Mouse (Mus musculus): Measurements from ENCODE around the gene Tbc1d8. TPM values are rescaled to one million over a fixed set of nuclear protein-coding genes. Genes with fewer than 3 reads are reported as not detected.

Tbc1d8 gene
- polyA plus RNA-seq, 1 experiment from 2014 or later, result 7.3 TPM

DNA sequence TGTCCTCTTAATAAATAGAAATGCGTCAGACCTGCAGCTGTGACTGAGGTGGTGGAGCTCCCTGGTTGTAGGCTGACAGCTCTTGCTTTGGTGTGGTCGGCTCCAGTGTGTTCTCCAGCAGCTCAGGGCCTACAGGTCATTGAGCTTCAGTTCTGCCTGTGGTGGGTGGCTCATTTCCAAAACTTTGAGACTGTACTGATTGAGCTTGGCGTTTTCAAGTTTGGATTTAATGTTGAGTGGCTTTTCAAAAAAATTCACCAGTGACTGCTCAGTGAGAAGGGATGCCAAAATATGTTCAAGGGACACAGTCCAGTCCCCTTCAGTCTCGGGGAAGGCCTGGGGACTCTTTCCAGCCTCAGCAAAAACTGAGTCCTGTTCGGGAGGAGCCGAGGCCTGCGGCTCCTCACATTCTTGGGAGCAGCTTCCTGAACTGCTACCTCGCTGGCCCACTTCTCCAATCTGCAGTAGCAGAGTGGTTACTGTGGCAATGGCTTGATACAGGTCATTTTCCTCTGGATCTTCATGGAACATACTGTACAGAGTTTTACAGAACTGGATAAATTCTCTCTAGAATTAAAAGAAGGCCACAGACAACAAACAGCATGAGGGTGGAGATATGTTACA is 106.2 kb downstream of the Tbc1d8 start:
- H3K4me1 ChIP-seq (replicated peaks; ENCODE audit: insufficient read depth, low read length), result 0 out of 2 replicates have a peak, but pooled peaks cover 6% of the 10 kb centered on the region
- WGBS, result 76% methylated on average over 8 of the region's 8 CpGs
- DNase-seq (ENCODE audit: low spot score) (no peak), ATAC-seq (replicated peaks; ENCODE audit: low FRiP score, low read depth) (no peak)
- no peaks in the 10 kb centered on the region for H3K27me3 ChIP-seq (ENCODE audit: insufficient read depth, low read length)
- no peaks in the 10 kb centered on the region for H3K9me3 ChIP-seq (replicated peaks; ENCODE audit: low read length)
- H3K4me3 ChIP-seq (replicated peaks; ENCODE audit: low read depth, low read length), result no peak overlapping the region
- TF ChIP-seq CTCF (IDR thresholded peaks at IDR 0.05; ENCODE audit: low read depth), result no peak
- no peak overlapping the region for H3K4me2 ChIP-seq (ENCODE audit: low read length)
- H3K9ac ChIP-seq (ENCODE audit: low read depth, low read length), result no peak overlapping the region
- H3K36me3 ChIP-seq (ENCODE audit: insufficient read depth, low read length), result peaks cover 43% of the 10 kb centered on the region
- H3K27ac ChIP-seq, result no peak overlapping the region

- TF ChIP-seq CTCF (IDR thresholded peaks at IDR 0.05; ENCODE audit: low read depth), result no peak
- Histone ChIP-seq H3K4me3 (replicated peaks; ENCODE audit: low read depth, low read length) (no peak overlapping the region), H3K27ac (no peak overlapping the region), H3K9me3 (replicated peaks; ENCODE audit: low read length) (no peaks in the 10 kb centered on the region), H3K4me2 (ENCODE audit: low read length) (no peak overlapping the region), H3K27me3 (ENCODE audit: insufficient read depth, low read length) (no peaks in the 10 kb centered on the region), H3K36me3 (ENCODE audit: insufficient read depth, low read length) (peaks cover 43% of the 10 kb centered on the region), H3K9ac (ENCODE audit: low read depth, low read length) (no peak overlapping the region), H3K4me1 (replicated peaks; ENCODE audit: insufficient read depth, low read length) (0 out of 2 replicates have a peak, but pooled peaks cover 6% of the 10 kb centered on the region)
- ATAC-seq (replicated peaks; ENCODE audit: low FRiP score, low read depth), result no peak
- WGBS, result 88% methylated on average over 6 of the region's 6 CpGs
- no peak for DNase-seq (ENCODE audit: low spot score)
Observed at GRCm38 (mm10) chr1:39370431-39370830, 108.1 kb downstream of the Tbc1d8 start.

DNA sequence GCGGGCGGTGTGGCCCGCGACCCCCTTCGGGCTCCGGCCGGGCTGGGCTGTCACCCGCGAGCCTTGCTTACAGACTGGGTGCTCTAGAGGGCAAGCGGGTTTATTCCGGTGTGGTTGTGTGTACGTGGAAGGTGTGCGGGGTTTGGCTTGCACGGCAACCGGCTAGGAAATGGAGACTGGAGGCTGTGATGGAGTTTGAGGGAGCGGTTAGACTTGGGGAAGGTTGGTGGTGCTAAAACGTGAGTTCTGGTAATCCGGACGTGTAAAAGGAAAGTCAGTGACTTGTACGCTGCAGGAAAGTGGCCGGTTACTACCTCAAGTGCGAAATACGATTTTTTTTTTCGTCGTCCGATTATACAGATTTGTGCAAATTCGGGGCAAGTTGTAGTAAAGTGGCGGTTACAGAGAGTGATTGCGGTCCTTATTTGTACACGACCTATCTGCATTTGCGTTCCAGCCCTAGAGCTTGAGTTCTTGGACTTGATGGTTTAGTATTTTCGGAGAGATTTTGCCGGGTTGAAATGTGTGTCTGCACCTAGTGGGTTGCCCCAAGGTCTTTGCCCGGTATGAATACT is 110.2 kb downstream of the Tbc1d8 start:
- DNase-seq (ENCODE audit: low spot score), result peak; percentile 54
- Histone ChIP-seq H3K9ac (ENCODE audit: low read depth, low read length) (peak overlapping the region; percentile 95), H3K9me3 (replicated peaks; ENCODE audit: low read length) (no peaks in the 10 kb centered on the region), H3K4me1 (replicated peaks; ENCODE audit: insufficient read depth, low read length) (0 out of 2 replicates have a peak, but pooled peaks cover 6% of the 10 kb centered on the region), H3K27ac (peak overlapping the region; percentile 90), H3K36me3 (ENCODE audit: insufficient read depth, low read length) (peaks cover 34% of the 10 kb centered on the region), H3K4me3 (replicated peaks; ENCODE audit: low read depth, low read length) (peak overlapping the region; percentile 89), H3K27me3 (ENCODE audit: insufficient read depth, low read length) (no peaks in the 10 kb centered on the region), H3K4me2 (ENCODE audit: low read length) (peak overlapping the region; percentile 86)
- under 1% methylated on average over 34 of the region's 34 CpGs for WGBS
- peak; percentile 41 for ATAC-seq (replicated peaks; ENCODE audit: low FRiP score, low read depth)
- no peak for TF ChIP-seq CTCF (IDR thresholded peaks at IDR 0.05; ENCODE audit: low read depth)

DNA sequence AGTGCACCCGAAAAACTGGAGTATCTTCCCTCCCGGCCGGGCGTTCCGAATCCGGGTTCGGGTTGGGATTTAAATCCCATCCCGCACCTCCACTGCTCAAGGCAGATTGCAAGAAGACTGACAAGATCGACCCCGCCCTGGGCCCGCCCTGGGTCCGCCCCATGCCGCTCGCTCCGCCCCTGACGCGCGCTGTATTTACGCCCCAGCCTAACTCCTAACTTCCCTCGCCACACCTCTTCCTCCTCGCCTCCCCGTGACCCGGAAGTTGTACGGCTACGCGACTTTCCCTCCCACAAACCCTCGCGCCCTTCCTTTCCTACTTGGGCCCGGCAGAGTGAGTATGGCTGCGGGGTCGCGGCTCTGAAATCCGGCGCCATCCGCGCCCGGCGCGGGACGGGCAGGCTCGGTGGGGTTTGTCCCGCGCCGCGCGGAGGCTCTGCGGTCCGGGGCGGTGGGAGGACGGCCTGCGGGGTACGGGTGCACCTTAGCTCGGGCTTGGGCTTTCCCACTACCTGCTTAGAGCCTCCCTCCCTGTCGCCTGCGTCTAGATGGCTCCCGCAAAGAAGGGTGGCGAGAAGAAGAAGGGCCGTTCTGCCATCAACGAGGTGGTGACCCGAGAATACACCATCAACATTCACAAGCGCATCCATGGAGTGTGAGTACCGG is 110.8 kb downstream of the Tbc1d8 start, which contains the start of gene Rpl31:
Gene Rpl31, plus strand, starts transcription at position 242 of the 666 bp plus-strand sequence.
- H3K27me3 ChIP-seq (ENCODE audit: insufficient read depth, low read length), result no peaks in the 10 kb centered on the region
- H3K27ac ChIP-seq, result peak within 1 kb of the TSS; percentile 90
- peak within 1 kb of the TSS; percentile 86 for H3K4me2 ChIP-seq (ENCODE audit: low read length)
- H3K36me3 ChIP-seq (ENCODE audit: insufficient read depth, low read length), result peaks cover 29% of the 10 kb centered on the region
- H3K4me3 ChIP-seq (replicated peaks; ENCODE audit: low read depth, low read length), result peak within 1 kb of the TSS; percentile 89
- 0 out of 2 replicates have a peak, but pooled peaks cover 6% of the 10 kb centered on the region for H3K4me1 ChIP-seq (replicated peaks; ENCODE audit: insufficient read depth, low read length)
- no peak for TF ChIP-seq CTCF (IDR thresholded peaks at IDR 0.05; ENCODE audit: low read depth)
- peak within 1 kb of the TSS; percentile 95 for H3K9ac ChIP-seq (ENCODE audit: low read depth, low read length)
- WGBS, result under 1% methylated on average over 62 of the region's 62 CpGs
- H3K9me3 ChIP-seq (replicated peaks; ENCODE audit: low read length), result no peaks in the 10 kb centered on the region
- peak; percentile 99 for DNase-seq (ENCODE audit: low spot score)
- ATAC-seq (replicated peaks; ENCODE audit: low FRiP score, low read depth), result peak; percentile 99

- TF ChIP-seq CTCF (IDR thresholded peaks at IDR 0.05; ENCODE audit: low read depth), result no peak
- Histone ChIP-seq H3K4me1 (replicated peaks; ENCODE audit: insufficient read depth, low read length) (0 out of 2 replicates have a peak, but pooled peaks cover 6% of the 10 kb centered on the region), H3K9ac (ENCODE audit: low read depth, low read length) (peak overlapping the region; percentile 95; the same call in 1 of the 2 replicates), H3K27me3 (ENCODE audit: insufficient read depth, low read length) (no peaks in the 10 kb centered on the region), H3K4me2 (ENCODE audit: low read length) (peak overlapping the region; percentile 66), H3K36me3 (ENCODE audit: insufficient read depth, low read length) (peaks cover 23% of the 10 kb centered on the region), H3K27ac (no peak overlapping the region), H3K4me3 (replicated peaks; ENCODE audit: low read depth, low read length) (peak overlapping the region; percentile 89), H3K9me3 (replicated peaks; ENCODE audit: low read length) (no peaks in the 10 kb centered on the region)
- WGBS, result 28% methylated on average over 6 of the region's 6 CpGs
- no peak for ATAC-seq (replicated peaks; ENCODE audit: low FRiP score, low read depth)
- no peak for DNase-seq (ENCODE audit: low spot score)
Observed at GRCm38 (mm10) chr1:39367045-39367444, 111.5 kb downstream of the Tbc1d8 start.

GRCm38 (mm10) chr1:39365562-39365961 is 113.0 kb downstream of the Tbc1d8 start:
- peaks cover 8% of the 10 kb centered on the region for H3K36me3 ChIP-seq (ENCODE audit: insufficient read depth, low read length)
- H3K4me2 ChIP-seq (ENCODE audit: low read length), result no peak overlapping the region
- H3K4me3 ChIP-seq (replicated peaks; ENCODE audit: low read depth, low read length), result no peak overlapping the region
- 0 out of 2 replicates have a peak, but pooled peaks cover 8% of the 10 kb centered on the region for H3K4me1 ChIP-seq (replicated peaks; ENCODE audit: insufficient read depth, low read length)
- TF ChIP-seq CTCF (IDR thresholded peaks at IDR 0.05; ENCODE audit: low read depth), result no peak
- DNase-seq (ENCODE audit: low spot score) (no peak), ATAC-seq (replicated peaks; ENCODE audit: low FRiP score, low read depth) (no peak)
- H3K27ac ChIP-seq, result no peak overlapping the region
- 86% methylated on average over 1 of the region's 1 CpGs for WGBS
- no peaks in the 10 kb centered on the region for H3K27me3 ChIP-seq (ENCODE audit: insufficient read depth, low read length)
- no peak overlapping the region for H3K9ac ChIP-seq (ENCODE audit: low read depth, low read length)
- H3K9me3 ChIP-seq (replicated peaks; ENCODE audit: low read length), result no peaks in the 10 kb centered on the region
